In genomic region chr10:78331577-78331976, GRCm38 (mm10) we compare ENCODE assay signal across 23 mouse cellular contexts.
"Had no signal": no experiment of that assay in that cellular context is flagged by ENCODE, and none has a peak within 500 bp of the region (broad histone marks: within the 10 kb centered on the region; RNA-seq: fewer than 3 reads in every experiment).

No protein-coding gene starts in this region.

- ATAC-seq: intestine, postnatal 0 days; midbrain, embryonic 13.5 days; midbrain, embryonic 16.5 days had no signal

- H3K4me3 ChIP-seq: layer of hippocampus, adult 2 months; limb, embryonic 10.5 days; limb, embryonic 13.5 days; midbrain, embryonic 10.5 days; midbrain, embryonic 13.5 days; myocyte; neural tube, embryonic 13.5 days; stomach, embryonic 15.5 days had no signal

- H3K36me3 ChIP-seq: stomach, embryonic 15.5 days had no signal

- H3K27ac ChIP-seq: kidney, postnatal 0 days; layer of hippocampus, adult 2 months; limb, embryonic 10.5 days; limb, embryonic 13.5 days; liver, embryonic 14.5 days; midbrain, embryonic 10.5 days; midbrain, embryonic 13.5 days; neural tube, embryonic 13.5 days; stomach, embryonic 15.5 days had no signal

- H3K4me2 ChIP-seq: limb, embryonic 13.5 days; liver, embryonic 11.5 days; midbrain, embryonic 13.5 days; neural tube, embryonic 13.5 days; stomach, embryonic 15.5 days had no signal

- H3K9me3 ChIP-seq: limb, embryonic 10.5 days; limb, embryonic 13.5 days; midbrain, embryonic 10.5 days; midbrain, embryonic 13.5 days; neural tube, embryonic 13.5 days; stomach, embryonic 15.5 days had no signal

- H3K4me1 ChIP-seq: limb, embryonic 10.5 days; midbrain, embryonic 10.5 days; midbrain, embryonic 13.5 days; neural tube, embryonic 13.5 days; stomach, embryonic 15.5 days had no signal

- DNase-seq: kidney, adult 2 months; kidney, postnatal 25 days; layer of hippocampus, adult 9-11 months; lung, adult 2 months; lung, postnatal 14 days; lung, postnatal 4 days; retina, postnatal 1 day; right cerebral cortex, postnatal 25 days; spleen, adult 18-20 months; thymus, postnatal 36 days had no signal

- H3K9ac ChIP-seq: limb, embryonic 13.5 days; liver, embryonic 14.5 days; midbrain, embryonic 13.5 days; neural tube, embryonic 13.5 days; stomach, embryonic 15.5 days had no signal

- H3K27me3 ChIP-seq: limb, embryonic 13.5 days; midbrain, embryonic 13.5 days; neural tube, embryonic 13.5 days; stomach, embryonic 15.5 days had no signal
